Mouse (Mus musculus): ENCODE data around the gene Rtn4.

DNA sequence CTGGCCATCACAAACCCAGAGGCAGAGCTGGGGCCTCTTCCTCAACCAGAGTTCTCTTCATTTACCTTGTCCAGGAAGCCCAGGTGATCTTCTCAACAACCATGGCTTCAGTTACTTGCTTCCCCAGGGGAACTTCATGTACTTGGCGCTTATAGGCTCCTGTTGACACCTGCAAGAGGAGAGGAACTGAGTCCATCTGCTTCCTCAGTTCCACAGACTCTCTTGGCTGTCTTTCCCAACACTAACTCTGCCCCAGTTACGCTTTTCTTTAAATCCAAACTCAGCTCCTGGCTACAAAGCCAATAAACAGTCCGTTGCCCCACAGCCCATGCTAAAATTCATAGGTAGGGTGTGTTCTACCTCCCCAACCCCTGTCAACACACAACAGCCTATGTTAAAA, 54.6 kb downstream of the Rtn4 start:
- TF ChIP-seq CTCF (IDR thresholded peaks at IDR 0.05; ENCODE audit: low read depth, low read length) (no peak), TAL1 (conservative IDR thresholded peaks at IDR 0.05; ENCODE audit: low read depth, low read length) (no peak), POLR2AphosphoS5 (IDR thresholded peaks at IDR 0.05; ENCODE audit: insufficient replicate concordance, low read depth, low read length) (no peak)

Measured in G1E (cell line).